Mouse (Mus musculus): ENCODE measurements around the gene Mfsd13b. TPM values are rescaled to one million over a fixed set of nuclear protein-coding genes. Genes with fewer than 3 reads are reported as not detected.
"Not testable (repeated sequence)": the region's sequence is repeated elsewhere in the genome, so short reads cannot be mapped to it uniquely, and the experiment has no call there.

Gene Mfsd13b
- polyA plus RNA-seq, 1 experiment from 2014 or later = 0.24 TPM

GRCm38 (mm10) chr7:121011794-121012689 is 29.7 kb downstream of the Mfsd13b start:
- 62% methylated on average over 10 of the region's 10 CpGs for WGBS
- no peak overlapping the region for H3K4me2 ChIP-seq (replicated peaks; ENCODE audit: low read depth, low read length)
- no peaks in the 10 kb centered on the region for H3K27me3 ChIP-seq (ENCODE audit: insufficient read depth, low read length)
- no peak overlapping the region for H3K27ac ChIP-seq (ENCODE audit: low read length)
- no peak overlapping the region for H3K4me3 ChIP-seq (ENCODE audit: low read length)
- H3K4me1 ChIP-seq (ENCODE audit: insufficient read depth, low read length) = no peaks in the 10 kb centered on the region
- no peaks in the 10 kb centered on the region for H3K36me3 ChIP-seq (ENCODE audit: insufficient read depth, low read length)
- H3K9me3 ChIP-seq (ENCODE audit: low read length) = no peaks in the 10 kb centered on the region
- ATAC-seq (ENCODE audit: low FRiP score, low TSS enrichment) = no peak
- no peak overlapping the region for H3K9ac ChIP-seq (replicated peaks; ENCODE audit: low read length)

- H3K27me3 ChIP-seq (ENCODE audit: insufficient read depth, low read length) = no peaks in the 10 kb centered on the region
- ATAC-seq (ENCODE audit: low FRiP score, low TSS enrichment) = no peak
- 91% methylated on average over 10 of the region's 10 CpGs for WGBS
Observed at GRCm38 (mm10) chr7:121014486-121014885, 32.2 kb downstream of the Mfsd13b start.

GRCm38 (mm10) chr7:121018778-121019177 is 36.5 kb downstream of the Mfsd13b start:
- Histone ChIP-seq H3K4me3 (ENCODE audit: low read length) (no peak overlapping the region), H3K9ac (replicated peaks; ENCODE audit: low read length) (no peak overlapping the region), H3K36me3 (ENCODE audit: insufficient read depth, low read length) (no peaks in the 10 kb centered on the region), H3K27ac (ENCODE audit: low read length) (no peak overlapping the region), H3K9me3 (ENCODE audit: low read length) (no peaks in the 10 kb centered on the region), H3K4me1 (ENCODE audit: insufficient read depth, low read length) (no peaks in the 10 kb centered on the region), H3K4me2 (replicated peaks; ENCODE audit: low read depth, low read length) (no peak overlapping the region), H3K27me3 (ENCODE audit: insufficient read depth, low read length) (no peaks in the 10 kb centered on the region)
- no peak for ATAC-seq (ENCODE audit: low FRiP score, low TSS enrichment)
- 91% methylated on average over 3 of the region's 3 CpGs for WGBS

More at GRCm38 (mm10) chr7:121014486-121014885, 32.2 kb downstream of the Mfsd13b start:
- no peak overlapping the region for H3K27ac ChIP-seq (ENCODE audit: low read length)
- no peaks in the 10 kb centered on the region for H3K9me3 ChIP-seq (ENCODE audit: low read length)
- no peak overlapping the region for H3K9ac ChIP-seq (replicated peaks; ENCODE audit: low read length)
- H3K4me1 ChIP-seq (ENCODE audit: insufficient read depth, low read length) = no peaks in the 10 kb centered on the region
- no peak overlapping the region for H3K4me3 ChIP-seq (ENCODE audit: low read length)
- H3K4me2 ChIP-seq (replicated peaks; ENCODE audit: low read depth, low read length) = no peak overlapping the region
- H3K36me3 ChIP-seq (ENCODE audit: insufficient read depth, low read length) = no peaks in the 10 kb centered on the region

- H3K4me2 ChIP-seq (replicated peaks; ENCODE audit: low read depth, low read length) = no peak overlapping the region
- H3K4me3 ChIP-seq (ENCODE audit: low read length) = no peak overlapping the region
- H3K9me3 ChIP-seq (ENCODE audit: low read length) = no peaks in the 10 kb centered on the region
- H3K27me3 ChIP-seq (ENCODE audit: insufficient read depth, low read length) = no peaks in the 10 kb centered on the region
- no peak overlapping the region for H3K9ac ChIP-seq (replicated peaks; ENCODE audit: low read length)
- no peaks in the 10 kb centered on the region for H3K36me3 ChIP-seq (ENCODE audit: insufficient read depth, low read length)
- 33% methylated on average over 8 of the region's 8 CpGs for WGBS
- no peaks in the 10 kb centered on the region for H3K4me1 ChIP-seq (ENCODE audit: insufficient read depth, low read length)
- H3K27ac ChIP-seq (ENCODE audit: low read length) = no peak overlapping the region
- no peak for ATAC-seq (ENCODE audit: low FRiP score, low TSS enrichment)
Observed at GRCm38 (mm10) chr7:121020277-121020676, 38.0 kb downstream of the Mfsd13b start.

GRCm38 (mm10) chr7:121025221-121026008 is 43.1 kb downstream of the Mfsd13b start:
- WGBS = 70% methylated on average over 6 of the region's 6 CpGs
- no peak for ATAC-seq (ENCODE audit: low FRiP score, low TSS enrichment)
- H3K27me3 ChIP-seq (ENCODE audit: insufficient read depth, low read length) = no peaks in the 10 kb centered on the region
- no peak overlapping the region for H3K4me3 ChIP-seq (ENCODE audit: low read length)
- H3K4me1 ChIP-seq (ENCODE audit: insufficient read depth, low read length) = no peaks in the 10 kb centered on the region
- no peak overlapping the region for H3K9ac ChIP-seq (replicated peaks; ENCODE audit: low read length)
- H3K9me3 ChIP-seq (ENCODE audit: low read length) = no peaks in the 10 kb centered on the region
- no peak overlapping the region for H3K4me2 ChIP-seq (replicated peaks; ENCODE audit: low read depth, low read length)
- no peak overlapping the region for H3K27ac ChIP-seq (ENCODE audit: low read length)
- no peaks in the 10 kb centered on the region for H3K36me3 ChIP-seq (ENCODE audit: insufficient read depth, low read length)

- Histone ChIP-seq H3K4me2 (replicated peaks; ENCODE audit: low read depth, low read length) (no peak overlapping the region), H3K4me1 (ENCODE audit: insufficient read depth, low read length) (no peaks in the 10 kb centered on the region), H3K9me3 (ENCODE audit: low read length) (no peaks in the 10 kb centered on the region), H3K9ac (replicated peaks; ENCODE audit: low read length) (no peak overlapping the region), H3K27ac (ENCODE audit: low read length) (no peak overlapping the region), H3K27me3 (ENCODE audit: insufficient read depth, low read length) (no peaks in the 10 kb centered on the region), H3K4me3 (ENCODE audit: low read length) (no peak overlapping the region), H3K36me3 (ENCODE audit: insufficient read depth, low read length) (no peaks in the 10 kb centered on the region)
- ATAC-seq (ENCODE audit: low FRiP score, low TSS enrichment) = no peak
- 39% methylated on average over 3 of the region's 3 CpGs for WGBS
Observed at GRCm38 (mm10) chr7:121026300-121026699, 44.0 kb downstream of the Mfsd13b start.

- H3K27me3 ChIP-seq (ENCODE audit: insufficient read depth, low read length); H3K27ac ChIP-seq (ENCODE audit: low read length); H3K4me1 ChIP-seq (ENCODE audit: insufficient read depth, low read length); H3K4me3 ChIP-seq (ENCODE audit: low read length); H3K4me2 ChIP-seq (replicated peaks; ENCODE audit: low read depth, low read length); H3K9me3 ChIP-seq (ENCODE audit: low read length); H3K9ac ChIP-seq (replicated peaks; ENCODE audit: low read length); H3K36me3 ChIP-seq (ENCODE audit: insufficient read depth, low read length); ATAC-seq (ENCODE audit: low FRiP score, low TSS enrichment): not testable (repeated sequence)
Observed at GRCm38 (mm10) chr7:121029947-121030346, 47.6 kb downstream of the Mfsd13b start.

- peak within 1 kb of the TSS; percentile 88 for H3K4me3 ChIP-seq (ENCODE audit: low read length)
- peak within 1 kb of the TSS; percentile 81 for H3K4me2 ChIP-seq (replicated peaks; ENCODE audit: low read depth, low read length)
- H3K36me3 ChIP-seq (ENCODE audit: insufficient read depth, low read length) = no peaks in the 10 kb centered on the region
- peaks cover 8% of the 10 kb centered on the region for H3K27me3 ChIP-seq (ENCODE audit: insufficient read depth, low read length)
- H3K9me3 ChIP-seq (ENCODE audit: low read length) = no peaks in the 10 kb centered on the region
- peak; percentile 98 for ATAC-seq (ENCODE audit: low FRiP score, low TSS enrichment)
- H3K9ac ChIP-seq (replicated peaks; ENCODE audit: low read length) = peak within 1 kb of the TSS; percentile 99
- H3K4me1 ChIP-seq (ENCODE audit: insufficient read depth, low read length) = peaks cover 26% of the 10 kb centered on the region
- peak within 1 kb of the TSS; percentile 98 for H3K27ac ChIP-seq (ENCODE audit: low read length)
- WGBS = 2% methylated on average over 37 of the region's 43 CpGs
Observed at GRCm38 (mm10) chr7:121033856-121034652, 51.7 kb downstream of the Mfsd13b start, which contains the start of gene Mettl9. TSS of gene Mettl9 (plus strand) at chr7:121034445.

- peak; percentile 81 for ATAC-seq (ENCODE audit: low FRiP score, low TSS enrichment)
- no peaks in the 10 kb centered on the region for H3K9me3 ChIP-seq (ENCODE audit: low read length)
- H3K36me3 ChIP-seq (ENCODE audit: insufficient read depth, low read length) = no peaks in the 10 kb centered on the region
- H3K4me2 ChIP-seq (replicated peaks; ENCODE audit: low read depth, low read length) = peak overlapping the region; percentile 81
- H3K4me3 ChIP-seq (ENCODE audit: low read length) = peak overlapping the region; percentile 88
- 0% methylated on average over 37 of the region's 63 CpGs for WGBS
- peaks cover 8% of the 10 kb centered on the region for H3K27me3 ChIP-seq (ENCODE audit: insufficient read depth, low read length)
- peaks cover 28% of the 10 kb centered on the region for H3K4me1 ChIP-seq (ENCODE audit: insufficient read depth, low read length)
- peak overlapping the region; percentile 99 for H3K9ac ChIP-seq (replicated peaks; ENCODE audit: low read length)
- H3K27ac ChIP-seq (ENCODE audit: low read length) = peak overlapping the region; percentile 98
Observed at GRCm38 (mm10) chr7:121034701-121035141, 52.4 kb downstream of the Mfsd13b start.

Data from kidney, embryonic 16.5 days (tissue).